Mouse (Mus musculus): Measurements from ENCODE around the gene Srsf10. TPM values are rescaled to one million over a fixed set of nuclear protein-coding genes. Genes with fewer than 3 reads are reported as not detected.
A peak's percentile ranks its signal among the peaks of the same experiment; 100 is the strongest.

Gene Srsf10
- polyA plus RNA-seq, 1 experiment from 2014 or later, result 298 TPM

- Histone ChIP-seq H3K27ac (ENCODE audit: low read length) (no peak overlapping the region), H3K4me3 (ENCODE audit: low read depth, low read length) (no peak overlapping the region), H3K4me2 (replicated peaks; ENCODE audit: low read depth, low read length) (peak overlapping the region; percentile 65), H3K9me3 (ENCODE audit: control insufficient read depth, low read depth, low read length) (no peaks in the 10 kb centered on the region), H3K9ac (replicated peaks; ENCODE audit: low read depth, low read length) (no peak overlapping the region), H3K4me1 (ENCODE audit: control insufficient read depth, insufficient read depth, low read length) (peaks cover 25% of the 10 kb centered on the region), H3K27me3 (ENCODE audit: control insufficient read depth, insufficient read depth, low read length) (no peaks in the 10 kb centered on the region), H3K36me3 (ENCODE audit: control insufficient read depth, insufficient read depth, low read length) (peaks cover 21% of the 10 kb centered on the region)
- WGBS, result 17% methylated on average over 2 of the region's 2 CpGs
- ATAC-seq (ENCODE audit: insufficient number of reproducible peaks, insufficient read depth, low FRiP score, low read depth), result no peak
Observed at GRCm38 (mm10) chr4:135870227-135871023, 14.9 kb downstream of the Srsf10 start.

DNA sequence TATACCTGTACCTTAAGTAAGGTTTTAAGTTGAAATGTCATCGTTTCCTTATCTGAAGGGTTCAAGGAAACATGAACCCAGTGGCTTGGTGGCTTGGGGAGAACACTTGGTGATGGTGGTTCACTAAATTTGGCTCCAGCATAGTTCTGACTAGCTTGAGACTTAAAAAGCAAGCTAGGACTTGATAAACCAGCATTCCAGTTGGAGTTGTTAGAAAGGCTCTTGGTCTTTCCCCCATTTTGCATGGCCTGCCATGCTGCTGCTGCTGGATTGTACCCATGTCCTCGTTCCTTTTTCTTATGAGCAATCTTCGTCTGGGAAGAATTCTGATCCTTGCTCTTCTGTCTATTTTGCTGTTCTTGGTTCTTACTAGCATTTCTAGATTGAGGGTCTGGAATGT is 16.5 kb downstream of the Srsf10 start:
- H3K4me2 ChIP-seq (replicated peaks; ENCODE audit: low read depth, low read length), result peak overlapping the region; percentile 65
- WGBS, result 35% methylated on average over 3 of the region's 3 CpGs
- no peaks in the 10 kb centered on the region for H3K27me3 ChIP-seq (ENCODE audit: control insufficient read depth, insufficient read depth, low read length)
- peaks cover 17% of the 10 kb centered on the region for H3K36me3 ChIP-seq (ENCODE audit: control insufficient read depth, insufficient read depth, low read length)
- H3K4me1 ChIP-seq (ENCODE audit: control insufficient read depth, insufficient read depth, low read length), result peaks cover 40% of the 10 kb centered on the region
- no peak for ATAC-seq (ENCODE audit: insufficient number of reproducible peaks, insufficient read depth, low FRiP score, low read depth)
- H3K9ac ChIP-seq (replicated peaks; ENCODE audit: low read depth, low read length), result peak overlapping the region; percentile 90
- H3K9me3 ChIP-seq (ENCODE audit: control insufficient read depth, low read depth, low read length), result no peaks in the 10 kb centered on the region
- H3K27ac ChIP-seq (ENCODE audit: low read length), result peak overlapping the region; percentile 100; the same call in 1 of the 2 replicates
- H3K4me3 ChIP-seq (ENCODE audit: low read depth, low read length), result peak overlapping the region; percentile 68

- H3K4me2 ChIP-seq (replicated peaks; ENCODE audit: low read depth, low read length), result peak overlapping the region; percentile 65
- H3K4me1 ChIP-seq (ENCODE audit: control insufficient read depth, insufficient read depth, low read length), result peaks cover 41% of the 10 kb centered on the region
- peaks cover 16% of the 10 kb centered on the region for H3K36me3 ChIP-seq (ENCODE audit: control insufficient read depth, insufficient read depth, low read length)
- H3K4me3 ChIP-seq (ENCODE audit: low read depth, low read length), result peak overlapping the region; percentile 68
- H3K9ac ChIP-seq (replicated peaks; ENCODE audit: low read depth, low read length), result peak overlapping the region; percentile 90
- H3K9me3 ChIP-seq (ENCODE audit: control insufficient read depth, low read depth, low read length), result no peaks in the 10 kb centered on the region
- no peaks in the 10 kb centered on the region for H3K27me3 ChIP-seq (ENCODE audit: control insufficient read depth, insufficient read depth, low read length)
- H3K27ac ChIP-seq (ENCODE audit: low read length), result peak overlapping the region; percentile 100
- WGBS, result 7% methylated on average over 17 of the region's 17 CpGs
- ATAC-seq (ENCODE audit: insufficient number of reproducible peaks, insufficient read depth, low FRiP score, low read depth), result no peak
Observed at GRCm38 (mm10) chr4:135872589-135873391, 17.2 kb downstream of the Srsf10 start.

- Histone ChIP-seq H3K27me3 (ENCODE audit: control insufficient read depth, insufficient read depth, low read length) (no peaks in the 10 kb centered on the region), H3K4me1 (ENCODE audit: control insufficient read depth, insufficient read depth, low read length) (peaks cover 41% of the 10 kb centered on the region), H3K27ac (ENCODE audit: low read length) (peak within 1 kb of the TSS; percentile 100), H3K9ac (replicated peaks; ENCODE audit: low read depth, low read length) (peak within 1 kb of the TSS; percentile 90), H3K9me3 (ENCODE audit: control insufficient read depth, low read depth, low read length) (no peaks in the 10 kb centered on the region), H3K4me3 (ENCODE audit: low read depth, low read length) (peak within 1 kb of the TSS; percentile 68), H3K4me2 (replicated peaks; ENCODE audit: low read depth, low read length) (peak within 1 kb of the TSS; percentile 65), H3K36me3 (ENCODE audit: control insufficient read depth, insufficient read depth, low read length) (peaks cover 16% of the 10 kb centered on the region)
- peak; percentile 97 for ATAC-seq (ENCODE audit: insufficient number of reproducible peaks, insufficient read depth, low FRiP score, low read depth)
- WGBS, result under 1% methylated on average over 57 of the region's 60 CpGs
Observed at GRCm38 (mm10) chr4:135873526-135874202, 18.1 kb downstream of the Srsf10 start, which contains the start of gene Pnrc2. Gene Pnrc2, minus strand, starts transcription at chr4:135873850.

- Histone ChIP-seq H3K27ac (ENCODE audit: low read length) (peak overlapping the region; percentile 100), H3K4me1 (ENCODE audit: control insufficient read depth, insufficient read depth, low read length) (peaks cover 41% of the 10 kb centered on the region), H3K9me3 (ENCODE audit: control insufficient read depth, low read depth, low read length) (no peaks in the 10 kb centered on the region), H3K27me3 (ENCODE audit: control insufficient read depth, insufficient read depth, low read length) (no peaks in the 10 kb centered on the region), H3K4me2 (replicated peaks; ENCODE audit: low read depth, low read length) (peak overlapping the region; percentile 65), H3K36me3 (ENCODE audit: control insufficient read depth, insufficient read depth, low read length) (peaks cover 16% of the 10 kb centered on the region), H3K4me3 (ENCODE audit: low read depth, low read length) (no peak overlapping the region), H3K9ac (replicated peaks; ENCODE audit: low read depth, low read length) (peak overlapping the region; percentile 49; the same call in 1 of the 2 replicates)
- no peak for ATAC-seq (ENCODE audit: insufficient number of reproducible peaks, insufficient read depth, low FRiP score, low read depth)
- 74% methylated on average over 10 of the region's 10 CpGs for WGBS
Observed at GRCm38 (mm10) chr4:135874564-135875535, 19.3 kb downstream of the Srsf10 start.

GRCm38 (mm10) chr4:135875546-135875945 is 20.0 kb downstream of the Srsf10 start:
- H3K9ac ChIP-seq (replicated peaks; ENCODE audit: low read depth, low read length), result no peak overlapping the region
- H3K27me3 ChIP-seq (ENCODE audit: control insufficient read depth, insufficient read depth, low read length), result no peaks in the 10 kb centered on the region
- WGBS, result 32% methylated on average over 7 of the region's 7 CpGs
- peaks cover 14% of the 10 kb centered on the region for H3K36me3 ChIP-seq (ENCODE audit: control insufficient read depth, insufficient read depth, low read length)
- no peak overlapping the region for H3K4me2 ChIP-seq (replicated peaks; ENCODE audit: low read depth, low read length)
- no peak overlapping the region for H3K4me3 ChIP-seq (ENCODE audit: low read depth, low read length)
- no peak for ATAC-seq (ENCODE audit: insufficient number of reproducible peaks, insufficient read depth, low FRiP score, low read depth)
- peaks cover 39% of the 10 kb centered on the region for H3K4me1 ChIP-seq (ENCODE audit: control insufficient read depth, insufficient read depth, low read length)
- H3K27ac ChIP-seq (ENCODE audit: low read length), result peak overlapping the region; percentile 50; the same call in 1 of the 2 replicates
- no peaks in the 10 kb centered on the region for H3K9me3 ChIP-seq (ENCODE audit: control insufficient read depth, low read depth, low read length)

DNA sequence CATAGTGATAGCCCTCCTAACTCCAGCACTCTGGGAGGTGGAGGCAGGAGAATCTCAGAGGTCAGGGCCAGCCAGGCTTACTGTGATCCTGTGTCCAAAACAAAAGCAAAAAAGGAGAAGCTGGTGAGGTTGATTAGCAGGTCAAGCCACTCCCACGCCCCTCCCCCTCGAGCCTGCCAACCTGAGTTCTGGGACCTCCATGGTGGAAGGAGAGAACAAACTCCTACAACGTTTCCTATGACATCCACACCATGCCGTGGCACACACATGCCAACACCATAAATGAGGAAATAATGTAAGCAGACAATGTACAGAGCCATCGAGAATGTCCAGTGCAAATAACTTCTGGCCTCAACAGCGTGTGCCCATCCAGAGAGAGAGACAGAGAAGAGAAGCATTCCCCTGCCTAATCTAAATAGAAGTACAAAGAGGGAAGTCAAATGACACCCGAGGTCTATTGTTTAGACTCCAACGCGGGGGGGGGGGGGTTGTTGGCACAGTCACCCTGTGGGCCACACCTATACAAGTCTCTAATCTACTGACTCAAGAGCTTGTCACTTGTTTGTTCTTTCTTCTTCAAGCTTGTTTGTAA is 20.5 kb downstream of the Srsf10 start:
- Histone ChIP-seq H3K36me3 (ENCODE audit: control insufficient read depth, insufficient read depth, low read length) (peaks cover 10% of the 10 kb centered on the region), H3K4me3 (ENCODE audit: low read depth, low read length) (0 out of 2 replicates have a peak overlapping the region, but pooled peaks have one; percentile 2), H3K4me1 (ENCODE audit: control insufficient read depth, insufficient read depth, low read length) (peaks cover 37% of the 10 kb centered on the region), H3K4me2 (replicated peaks; ENCODE audit: low read depth, low read length) (peak overlapping the region; percentile 43), H3K27ac (ENCODE audit: low read length) (peak overlapping the region; percentile 50; the same call in 1 of the 2 replicates), H3K27me3 (ENCODE audit: control insufficient read depth, insufficient read depth, low read length) (no peaks in the 10 kb centered on the region), H3K9me3 (ENCODE audit: control insufficient read depth, low read depth, low read length) (no peaks in the 10 kb centered on the region), H3K9ac (replicated peaks; ENCODE audit: low read depth, low read length) (no peak overlapping the region)
- 2% methylated on average over 9 of the region's 9 CpGs for WGBS
- no peak for ATAC-seq (ENCODE audit: insufficient number of reproducible peaks, insufficient read depth, low FRiP score, low read depth)

All from stomach, embryonic 14.5 days (tissue).